Mouse (Mus musculus) ES-Bruce4 (cell line): ENCODE data around the gene Itk.

Source experiments
- CTCF ChIP-seq: IDR thresholded peaks from one replicate; pipeline ENCODE4 v1.8.1; 2011; ENCODE audit warnings: low read depth, low read length
- EP300 ChIP-seq: IDR thresholded peaks from 2 replicates; pipeline ENCODE4 v1.6.1; 2011; ENCODE audit warnings: low read depth, low read length; ENCODE audit not compliant: insufficient read depth
- POLR2A ChIP-seq: IDR thresholded peaks from one replicate; pipeline ENCODE4 v1.8.1; 2011; ENCODE audit warnings: low read length; ENCODE audit not compliant: insufficient read depth

- TF ChIP-seq CTCF (no peak), POLR2A (no peak), EP300 (no peak)
Measured at GRCm38 (mm10) chr11:46304864-46305710, 84.2 kb downstream of the Itk start.
